Mouse (Mus musculus): ENCODE results near the gene Nrde2. TPM values are rescaled to one million over a fixed set of nuclear protein-coding genes. Genes with fewer than 3 reads are reported as not detected.
A peak's percentile ranks its signal among the peaks of the same experiment; 100 is the strongest.

The Nrde2 gene
- total and polyA plus RNA-seq, 3 experiments = 18.9 to 25.6 (median 23.6) TPM

DNA sequence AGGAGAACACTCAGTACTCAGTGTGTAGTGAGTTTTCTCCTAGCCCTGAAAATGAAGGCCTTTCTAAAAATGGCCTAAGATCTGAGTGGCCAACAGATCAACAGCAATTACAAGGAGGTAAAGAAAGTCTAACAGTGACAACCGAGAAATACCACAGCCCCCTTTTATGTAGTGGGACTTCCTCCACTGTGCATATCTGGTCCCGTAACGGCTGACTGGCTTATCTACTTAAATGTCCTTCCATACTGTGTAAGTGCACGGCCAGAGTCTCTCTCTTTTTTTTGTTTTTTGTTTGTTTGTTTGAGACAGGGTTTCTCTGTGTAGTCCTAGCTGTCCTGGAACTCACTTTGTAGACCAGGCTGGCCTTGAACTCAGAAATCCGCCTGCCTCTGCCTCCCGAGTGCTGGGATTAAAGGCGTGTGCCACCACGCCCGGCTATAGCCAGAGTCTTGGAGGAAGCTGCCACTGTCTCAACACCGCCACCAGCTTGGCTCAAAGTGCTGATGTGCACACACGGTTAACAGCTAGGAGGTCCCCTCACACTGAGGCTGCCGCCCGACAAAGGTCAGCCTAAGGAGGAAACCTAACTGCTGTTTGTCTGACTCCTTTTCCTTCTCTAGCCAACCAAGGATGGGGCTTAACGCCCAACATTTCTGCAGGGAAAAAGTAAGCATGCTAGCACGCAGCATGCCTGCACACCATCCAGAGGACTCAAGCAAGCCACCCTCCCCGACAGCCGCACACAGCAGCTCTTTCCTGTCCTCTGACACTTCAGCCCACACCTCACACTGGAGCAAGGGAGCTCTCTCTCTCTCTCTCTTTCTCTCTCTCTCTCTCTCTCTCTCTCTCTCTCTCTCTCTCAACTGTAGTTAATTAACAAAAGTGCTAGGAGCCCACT, 32.2 kb downstream of the Nrde2 start:
- Histone ChIP-seq H3K27ac (ENCODE audit: insufficient read depth, low read depth) (no peak overlapping the region), H3K79me2 (replicated peaks; ENCODE audit: control insufficient read depth, extremely low read depth, insufficient read depth, poor library complexity, severe bottlenecking) (no peaks in the 10 kb centered on the region), H3K36me3 (replicated peaks in 1 of 2; ENCODE audit: control insufficient read depth in 1 of 2, insufficient read depth in 1 of 2, low read length in 1 of 2) (peaks cover 70 to 97% of the 10 kb centered on the region in 2 experiments), H3K4me2 (ENCODE audit: insufficient read depth, low read depth, poor library complexity, severe bottlenecking) (no peak overlapping the region), H3K4me1 (ENCODE audit: control insufficient read depth in 1 of 2, insufficient read depth in 2 of 2) (peaks cover 0 to under 1% of the 10 kb centered on the region in 2 experiments; a peak in 1 of 4 replicates), H3K9ac (ENCODE audit: insufficient read depth, low read depth) (no peak overlapping the region), H3K27me3 (replicated peaks) (no peaks in the 10 kb centered on the region), H3K4me3 (replicated peaks in 1 of 3; ENCODE audit: low read depth in 2 of 3, low read length in 2 of 3, poor library complexity in 1 of 3) (no peak overlapping the region), H3K9me3 (replicated peaks; ENCODE audit: low read length) (no peaks in the 10 kb centered on the region)
- dilution Hi-C loops (cut with MboI; ENCODE audit: extremely low pct_ligation_motif_present, extremely low pct_unique_long_range_greater_than_20kb, low sequenced_read_pairs) (no loop called here), in situ Hi-C loops (cut with MboI; ENCODE audit: low pct_ligation_motif_present, low pct_unique_long_range_greater_than_20kb, low sequenced_read_pairs) (no loop called here)
- no peak for DNase-seq (ENCODE audit: extremely low read depth)
- TF ChIP-seq CHD2 (IDR thresholded peaks at IDR 0.05; ENCODE audit: low read length) (no peak), ZNF384 (IDR thresholded peaks at IDR 0.05; ENCODE audit: low read depth, low read length) (no peak), USF2 (conservative IDR thresholded peaks at IDR 0.05; ENCODE audit: low read depth, low read length) (no peak), POLR2A (IDR thresholded peaks at IDR 0.05; ENCODE audit: low read depth, low read length) (no peak), JUND (conservative IDR thresholded peaks at IDR 0.05; ENCODE audit: low read depth, low read length) (no peak), NELFE (IDR thresholded peaks at IDR 0.05; ENCODE audit: low read depth, low read length) (no peak), NRF1 (IDR thresholded peaks at IDR 0.05; ENCODE audit: low read depth, low read length) (no peak), UBTF (IDR thresholded peaks at IDR 0.05; ENCODE audit: low read depth, low read length) (no peak), SIN3A (IDR thresholded peaks at IDR 0.05; ENCODE audit: low read length) (no peak), HCFC1 (IDR thresholded peaks at IDR 0.05; ENCODE audit: low read depth, low read length) (no peak), CTCF (conservative IDR thresholded peaks at IDR 0.05 in 1 of 2, IDR thresholded peaks at IDR 0.05 in 1 of 2; ENCODE audit: low read depth in 2 of 2, low read length in 2 of 2) (no peak), EP300 (IDR thresholded peaks at IDR 0.05; ENCODE audit: low read length) (no peak), MXI1 (IDR thresholded peaks at IDR 0.05; ENCODE audit: low read depth, low read length) (no peak), MYC (IDR thresholded peaks at IDR 0.05; ENCODE audit: low read depth, low read length) (no peak), ELF1 (IDR thresholded peaks at IDR 0.05; ENCODE audit: low read depth, low read length) (no peak), PAX5 (IDR thresholded peaks at IDR 0.05; ENCODE audit: low read length) (no peak), MAX (IDR thresholded peaks at IDR 0.05; ENCODE audit: low read length) (no peak)

DNA sequence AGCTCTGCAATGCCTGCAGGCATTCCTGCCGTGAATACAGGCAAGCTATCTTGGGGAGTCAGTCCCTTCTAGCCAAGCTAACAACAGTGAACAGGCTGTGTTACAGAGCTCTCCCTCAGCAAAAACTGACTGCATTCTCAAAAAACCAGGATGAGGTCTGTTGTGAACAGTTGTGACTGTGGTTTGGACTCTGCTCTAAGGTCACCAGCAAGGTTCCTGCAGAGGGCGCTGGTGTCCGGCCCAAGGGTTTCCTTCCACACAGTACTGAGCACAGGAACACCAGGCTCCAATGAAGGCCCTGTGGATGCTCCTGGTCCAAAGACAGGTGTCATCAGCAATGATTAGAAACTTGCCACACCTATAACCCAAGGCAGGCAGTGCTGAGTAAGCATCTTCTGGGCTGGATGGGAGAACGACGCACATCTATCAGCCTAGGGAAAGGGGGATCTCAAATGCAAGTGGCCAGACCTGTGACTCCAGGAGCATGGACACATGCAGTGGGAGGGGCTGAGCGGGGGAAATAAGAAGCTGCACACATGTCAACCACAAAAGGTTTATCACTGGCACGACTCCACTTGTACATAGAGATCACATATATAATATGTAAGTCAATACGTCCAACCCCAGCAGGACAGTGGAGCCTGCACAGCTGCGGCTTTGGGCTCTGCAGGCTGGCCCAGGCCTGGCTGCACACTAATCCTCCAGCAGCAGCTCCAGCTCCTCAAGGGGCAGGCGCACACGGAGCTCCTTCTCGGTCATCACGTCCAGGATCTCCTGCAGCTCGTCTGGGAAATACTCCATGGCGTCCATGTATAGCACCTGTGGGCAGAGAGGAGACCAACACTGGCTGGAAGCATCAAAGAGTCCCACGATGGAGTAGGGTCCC, 34.3 kb downstream of the Nrde2 start:
- H3K9ac ChIP-seq (ENCODE audit: insufficient read depth, low read depth) = no peak overlapping the region
- no peak overlapping the region for H3K4me2 ChIP-seq (ENCODE audit: insufficient read depth, low read depth, poor library complexity, severe bottlenecking)
- H3K79me2 ChIP-seq (replicated peaks; ENCODE audit: control insufficient read depth, extremely low read depth, insufficient read depth, poor library complexity, severe bottlenecking) = no peaks in the 10 kb centered on the region
- H3K36me3 ChIP-seq (replicated peaks in 1 of 2; ENCODE audit: control insufficient read depth in 1 of 2, insufficient read depth in 1 of 2, low read length in 1 of 2) = peaks cover 67 to 95% of the 10 kb centered on the region in 2 experiments
- peaks cover 6 to 21% of the 10 kb centered on the region in 2 experiments for H3K4me1 ChIP-seq (ENCODE audit: control insufficient read depth in 1 of 2, insufficient read depth in 2 of 2)
- H3K27me3 ChIP-seq (replicated peaks) = no peaks in the 10 kb centered on the region
- no peaks in the 10 kb centered on the region for H3K9me3 ChIP-seq (replicated peaks; ENCODE audit: low read length)
- H3K4me3 ChIP-seq (replicated peaks in 1 of 3; ENCODE audit: low read depth in 2 of 3, low read length in 2 of 3, poor library complexity in 1 of 3) = no peak overlapping the region
- no peak overlapping the region for H3K27ac ChIP-seq (ENCODE audit: insufficient read depth, low read depth)
- in situ Hi-C loops (cut with MboI; ENCODE audit: low pct_ligation_motif_present, low pct_unique_long_range_greater_than_20kb, low sequenced_read_pairs) = loop anchor here (25.0 kb wide), 1 partner anchor 1038 kb away; no protein-coding TSS in a partner anchor
- TF ChIP-seq MAFK (IDR thresholded peaks at IDR 0.05; ENCODE audit: insufficient replicate concordance, low read length) = peak; percentile 75
- TF ChIP-seq CHD2 (IDR thresholded peaks at IDR 0.05; ENCODE audit: low read length) = 0 out of 2 replicates have a peak, but pooled peaks have one; percentile 3
- peak in 1 of 2 experiments; percentile 46; a peak in 2 of 4 replicates for TF ChIP-seq CTCF (conservative IDR thresholded peaks at IDR 0.05 in 1 of 2, IDR thresholded peaks at IDR 0.05 in 1 of 2; ENCODE audit: low read depth in 2 of 2, low read length in 2 of 2)
- no peak for TF ChIP-seq USF2 (conservative IDR thresholded peaks at IDR 0.05; ENCODE audit: low read depth, low read length)
- DNase-seq (ENCODE audit: extremely low read depth) = peak; percentile 21
- dilution Hi-C loops (cut with MboI; ENCODE audit: extremely low pct_ligation_motif_present, extremely low pct_unique_long_range_greater_than_20kb, low sequenced_read_pairs) = no loop called here
